Mouse (Mus musculus) gastrocnemius, adult 2 months (tissue): ENCODE measurements around the gene Gnpat. TPM values are rescaled to one million over a fixed set of nuclear protein-coding genes. Genes with fewer than 3 reads are reported as not detected.

Experiments
- DNase-seq: peaks from one replicate; pipeline ENCODE4 v3.0.0; 2022
- H3K27ac ChIP-seq: fragments of 200-600 bp; 2 replicates; pipeline ENCODE4 v1.8.1; 2022; ENCODE audit warnings: mild to moderate bottlenecking
- H3K4me3 ChIP-seq: fragments of 200-600 bp; 2 replicates; pipeline ENCODE4 v1.8.1; 2022; ENCODE audit warnings: mild to moderate bottlenecking, moderate library complexity
- CTCF ChIP-seq: fragments of 200-600 bp; IDR thresholded peaks from 2 replicates; pipeline ENCODE4 v1.8.1; 2022; ENCODE audit warnings: antibody characterized with exemption, mild to moderate bottlenecking, moderate library complexity
- intact Hi-C: fragments of 180-260 bp; cut with DNase I; formaldehyde crosslinking; loops from one replicate; pipeline ENCODE4 v1.15.1; 2025
- total RNA-seq, 2 experiments: library from RNA; stranded (reverse); gene quantifications; 2 replicates each; pipeline ENCODE4 v1.2.3; 2021

Gene Gnpat
- total RNA-seq, 2 experiments from 2014 or later: 157 to 173 TPM

DNA sequence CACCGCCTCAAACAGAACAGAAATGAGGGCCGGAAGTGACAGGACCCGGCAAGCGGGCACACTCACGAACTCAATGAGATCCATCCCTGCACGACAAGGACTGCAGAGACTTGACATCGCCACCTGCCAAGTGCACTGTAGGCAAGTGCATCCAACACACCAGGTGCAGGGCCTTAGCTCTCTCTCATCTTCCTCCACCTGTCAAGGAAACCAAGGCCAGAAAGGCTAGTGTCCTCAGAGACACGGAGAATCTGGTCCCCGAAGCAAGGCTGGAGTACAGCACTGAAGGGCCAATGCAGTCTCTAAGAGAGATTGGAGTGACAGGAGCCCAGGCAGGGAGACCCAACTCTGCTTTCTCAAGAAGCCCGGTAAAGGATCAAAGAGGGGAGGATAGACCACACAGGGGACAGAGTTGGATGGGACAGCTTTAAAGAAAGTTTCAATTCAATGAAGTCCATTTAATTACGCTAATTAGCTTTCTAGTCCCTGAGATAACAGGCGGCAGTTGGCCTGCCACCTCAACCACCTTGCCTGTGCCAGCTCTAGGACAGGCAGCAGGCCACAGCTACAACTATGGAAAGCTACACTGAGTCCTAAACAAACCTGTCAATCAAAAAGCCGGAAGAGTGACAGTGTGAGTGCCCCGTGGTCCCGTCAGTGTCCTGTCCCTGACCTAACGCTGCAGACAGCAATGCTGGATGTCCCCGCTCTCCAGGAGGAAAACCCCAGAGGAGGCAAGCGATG lies 55.1 kb downstream of the Gnpat start:
- no peak for TF ChIP-seq CTCF
- no peak for DNase-seq
- intact Hi-C loops: no loop called here
- peak overlapping the region; percentile 61 for H3K27ac ChIP-seq
- no peak overlapping the region for H3K4me3 ChIP-seq

DNA sequence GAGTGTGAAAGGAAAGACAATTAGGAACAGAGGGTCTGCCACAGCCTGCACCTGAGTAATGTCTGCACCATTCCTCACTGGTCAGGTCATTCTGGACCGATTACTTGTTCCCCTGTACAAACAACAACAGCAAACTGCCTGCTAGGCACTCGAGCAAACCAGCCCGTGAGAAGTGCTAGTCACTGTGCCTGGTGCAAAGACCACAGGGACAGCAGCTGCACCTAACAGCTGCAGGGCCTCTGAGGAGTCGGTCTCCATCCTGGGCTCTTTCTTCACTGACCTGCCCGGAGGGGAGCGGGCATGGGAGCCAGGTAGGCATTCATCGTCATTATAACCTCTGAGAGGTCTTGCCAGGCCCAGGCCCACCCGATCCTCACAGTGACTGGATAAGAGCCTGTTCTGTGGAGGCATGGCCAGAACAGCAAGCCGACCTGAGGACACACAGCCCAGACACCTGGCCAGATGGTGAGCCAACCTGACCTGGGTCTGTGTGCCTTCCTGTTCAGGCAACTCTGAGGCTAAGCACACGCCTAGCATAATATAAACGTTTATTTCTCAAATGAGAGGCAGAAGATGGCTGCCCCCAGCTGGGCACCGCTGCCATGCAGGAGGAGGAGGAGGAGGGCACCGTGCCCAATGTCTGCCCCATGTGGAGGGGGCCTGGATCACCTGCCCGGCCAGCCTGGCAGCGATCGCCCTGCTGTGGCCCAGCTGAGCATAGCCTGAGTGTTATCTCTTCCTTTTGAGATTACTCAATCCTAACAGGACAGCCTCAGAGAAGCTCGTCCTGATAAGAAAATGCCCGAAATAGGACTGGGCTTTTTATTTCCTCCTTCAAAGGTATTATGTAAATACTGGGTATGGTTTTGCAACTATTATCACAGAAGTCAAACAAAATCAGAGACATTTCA lies 58.8 kb downstream of the Gnpat start:
- DNase-seq: peak; percentile 77
- TF ChIP-seq CTCF: peak; percentile 39; the same call in 1 of the 2 replicates
- peak overlapping the region; percentile 21; the same call in 1 of the 2 replicates for H3K4me3 ChIP-seq
- intact Hi-C loops: no loop called here
- H3K27ac ChIP-seq: peak overlapping the region; percentile 93

DNA sequence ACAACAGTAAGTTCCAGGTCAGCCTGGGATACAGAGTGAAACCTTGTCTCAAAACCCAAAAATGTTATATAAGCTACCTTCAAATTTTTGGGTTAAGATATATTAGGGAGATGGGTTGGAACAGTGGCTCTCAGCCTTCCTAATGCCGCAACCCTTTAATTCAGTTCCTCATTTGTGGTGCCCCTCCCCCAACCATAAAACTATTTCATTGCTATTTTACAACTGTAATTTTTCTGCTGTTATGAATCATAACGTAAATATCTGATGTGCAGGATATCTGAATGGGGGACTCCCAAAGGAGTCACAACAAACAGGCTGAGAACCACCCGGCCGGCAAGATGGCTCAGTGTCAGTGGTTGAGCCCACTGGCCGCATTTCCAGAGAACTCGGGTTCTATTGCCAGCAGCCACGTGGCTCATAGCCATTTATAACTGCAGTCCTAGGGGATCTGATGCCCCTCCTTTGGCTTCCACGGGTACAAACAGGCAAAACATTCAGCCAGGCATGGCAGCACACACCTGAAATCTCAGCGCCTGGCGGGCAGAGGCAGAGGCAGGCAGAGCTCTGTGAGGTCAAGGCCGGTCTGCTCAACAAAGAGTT lies 59.8 kb downstream of the Gnpat start:
- intact Hi-C loops: no loop called here

DNA sequence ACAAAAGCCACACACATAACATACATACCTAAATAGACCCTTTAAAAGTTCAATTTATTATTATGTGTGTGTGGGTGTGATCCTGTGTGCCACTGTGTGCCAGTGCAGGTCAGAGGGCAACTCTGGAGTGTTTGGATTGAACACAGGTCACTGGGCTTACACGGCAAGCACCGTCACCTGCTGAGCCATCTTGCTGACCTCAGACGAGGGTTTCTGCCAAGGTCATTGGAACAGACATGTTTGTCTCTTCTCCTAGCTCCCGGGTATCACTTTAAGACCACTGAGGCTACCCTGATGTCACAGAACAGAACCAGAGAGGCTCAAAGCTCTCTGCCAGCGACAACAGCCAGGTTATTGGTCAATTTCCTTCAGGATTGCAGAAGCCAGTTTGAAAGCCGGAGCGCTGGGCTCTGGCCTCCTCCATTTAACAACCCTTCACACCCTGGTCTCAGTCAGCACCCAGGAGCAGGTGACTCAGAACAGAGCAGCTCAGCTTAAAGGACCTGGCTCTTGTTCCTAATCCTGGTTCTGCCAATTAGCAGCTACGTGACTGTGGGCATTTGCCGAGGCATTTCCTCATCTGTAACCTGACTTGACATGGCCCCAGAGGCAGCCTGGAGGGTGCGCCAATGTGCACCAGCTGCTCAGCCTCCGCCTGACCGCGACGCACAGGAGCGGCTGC lies 61.3 kb downstream of the Gnpat start:
- no peak for TF ChIP-seq CTCF
- intact Hi-C loops: no loop called here
- Histone ChIP-seq H3K4me3 (peak overlapping the region; percentile 36), H3K27ac (peak overlapping the region; percentile 93)
- DNase-seq: peak; percentile 89

More for the DNA sequence above, 59.8 kb downstream of the Gnpat start:
- no peak for DNase-seq
- peak overlapping the region; percentile 13; the same call in 1 of the 2 replicates for H3K4me3 ChIP-seq
- no peak for TF ChIP-seq CTCF
- H3K27ac ChIP-seq: peak overlapping the region; percentile 93

DNA sequence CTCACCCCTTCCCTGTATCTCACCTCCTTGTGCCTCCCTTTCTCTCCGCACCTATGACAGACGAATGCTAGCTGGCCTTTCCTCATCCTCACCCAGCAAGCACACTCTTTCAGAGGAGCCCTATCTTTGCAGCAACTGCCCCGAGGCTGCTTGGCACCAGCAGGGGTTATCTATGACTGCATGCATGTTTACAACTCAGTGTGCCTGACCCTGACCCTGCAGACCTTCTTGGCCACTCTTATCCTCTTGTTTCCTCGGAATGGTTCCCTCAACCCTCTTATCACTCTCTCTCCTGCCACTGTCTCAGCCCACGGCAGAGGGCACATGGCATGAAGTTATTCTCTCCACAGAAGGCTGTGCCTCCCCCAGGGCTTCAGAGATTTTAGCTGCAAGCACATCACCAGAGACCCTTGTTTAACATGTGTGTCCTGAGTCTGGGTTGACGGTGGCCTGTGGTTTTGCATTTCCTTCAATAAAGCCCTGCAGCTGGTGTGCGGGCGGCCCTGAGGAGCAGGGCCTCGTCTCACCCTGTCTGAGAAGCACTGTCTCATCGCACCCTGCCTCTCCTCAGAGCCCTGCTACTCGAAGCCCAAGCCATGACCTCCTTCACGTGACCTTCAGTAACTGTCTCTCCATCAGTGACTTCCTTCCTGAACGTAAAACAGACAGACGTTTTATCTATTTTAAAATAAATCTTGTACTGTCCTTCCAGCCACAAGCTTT lies 62.9 kb downstream of the Gnpat start:
- Histone ChIP-seq H3K4me3 (no peak overlapping the region), H3K27ac (peak overlapping the region; percentile 93)
- intact Hi-C loops: no loop called here
- no peak for DNase-seq
- no peak for TF ChIP-seq CTCF

DNA sequence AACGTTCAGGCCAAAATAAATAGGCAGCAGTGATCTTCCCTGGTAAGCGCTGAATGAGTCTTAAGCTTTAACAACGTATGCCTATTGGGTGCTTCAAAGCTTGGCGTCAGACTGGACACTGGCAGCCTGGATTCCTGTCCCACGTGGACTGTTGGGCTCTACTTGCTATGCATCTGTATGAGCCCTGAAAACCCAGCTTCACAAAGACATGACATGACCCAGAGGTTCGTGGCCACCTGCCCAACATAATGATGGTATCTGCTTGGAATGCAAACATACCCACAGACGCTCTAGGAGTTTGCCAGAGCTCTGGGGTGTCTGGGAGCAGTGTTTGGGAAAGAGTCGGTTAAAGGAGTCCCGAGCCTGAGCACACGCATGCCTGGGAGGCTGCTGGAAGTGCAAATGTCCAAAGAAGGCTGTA lies 63.5 kb downstream of the Gnpat start:
- intact Hi-C loops: no loop called here
- Histone ChIP-seq H3K4me3 (0 out of 2 replicates have a peak overlapping the region, but pooled peaks have one; percentile 2), H3K27ac (peak overlapping the region; percentile 93)
- DNase-seq: peak; percentile 65
- no peak for TF ChIP-seq CTCF

DNA sequence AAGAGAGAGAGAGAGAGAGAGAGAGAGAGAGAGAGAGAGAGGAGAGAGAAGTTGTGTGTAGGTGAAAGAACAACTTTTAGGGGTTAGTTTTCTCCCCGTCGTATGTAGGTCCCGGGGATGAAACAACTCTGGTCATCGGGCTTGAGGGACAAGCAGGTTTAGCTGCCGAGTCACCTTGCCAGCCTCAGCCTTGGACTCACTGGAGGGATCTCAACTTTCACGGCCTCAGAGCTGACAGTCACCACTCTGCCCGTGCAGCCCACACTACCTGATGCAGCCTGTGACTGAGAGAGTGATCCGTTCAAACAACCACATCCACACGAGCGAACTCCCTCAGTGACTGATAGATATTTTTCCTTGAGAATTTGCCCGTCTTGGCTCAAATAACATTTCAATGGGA lies 66.2 kb downstream of the Gnpat start:
- intact Hi-C loops: no loop called here
- Histone ChIP-seq H3K4me3 (no peak overlapping the region; the same call in 1 of the 2 replicates), H3K27ac (peak overlapping the region; percentile 93)
- peak; percentile 82 for DNase-seq
- no peak for TF ChIP-seq CTCF

DNA sequence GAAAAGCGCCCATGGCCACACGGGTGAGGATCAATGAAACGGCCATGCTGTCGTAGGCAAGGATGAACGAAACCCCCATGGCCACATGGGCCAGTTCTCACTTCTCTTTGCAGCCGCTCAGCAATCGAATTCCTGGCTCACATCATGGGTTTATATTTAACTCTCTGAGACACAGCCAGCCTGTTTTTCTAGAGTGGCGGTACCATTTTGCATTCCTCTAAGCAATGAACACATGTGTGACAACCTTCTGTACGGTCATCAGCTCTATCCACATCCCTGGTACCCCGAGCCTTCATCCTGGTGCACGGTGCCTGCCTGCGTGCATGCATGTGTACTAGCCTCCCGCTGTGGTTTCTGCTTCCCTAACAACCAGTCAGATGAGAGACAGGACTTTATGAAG lies 67.3 kb downstream of the Gnpat start:
- no peak for TF ChIP-seq CTCF
- Histone ChIP-seq H3K4me3 (peak overlapping the region; percentile 21), H3K27ac (peak overlapping the region; percentile 93)
- peak; percentile 53 for DNase-seq
- intact Hi-C loops: no loop called here

DNA sequence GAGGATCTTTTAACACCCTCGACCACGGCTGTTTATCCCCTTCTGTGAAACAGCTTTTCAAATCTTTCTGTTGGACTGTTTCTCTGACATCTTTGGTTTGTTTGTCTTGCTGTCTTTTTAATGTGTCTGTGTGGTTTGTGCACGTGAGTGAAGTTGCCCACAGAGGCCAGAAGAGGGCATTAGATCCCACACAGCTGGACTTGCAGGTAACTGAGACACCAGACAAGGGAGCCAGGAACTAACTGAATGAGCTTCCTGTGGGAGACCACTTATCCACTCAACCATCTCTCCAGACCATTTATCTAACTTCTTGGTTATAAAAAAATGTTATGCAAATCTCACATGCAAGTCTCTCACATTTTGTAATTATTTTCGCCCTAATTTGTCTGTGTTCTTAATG lies 67.8 kb downstream of the Gnpat start:
- Histone ChIP-seq H3K4me3 (no peak overlapping the region), H3K27ac (peak overlapping the region; percentile 93)
- no peak for DNase-seq
- peak; percentile 43 for TF ChIP-seq CTCF
- intact Hi-C loops: no loop called here

DNA sequence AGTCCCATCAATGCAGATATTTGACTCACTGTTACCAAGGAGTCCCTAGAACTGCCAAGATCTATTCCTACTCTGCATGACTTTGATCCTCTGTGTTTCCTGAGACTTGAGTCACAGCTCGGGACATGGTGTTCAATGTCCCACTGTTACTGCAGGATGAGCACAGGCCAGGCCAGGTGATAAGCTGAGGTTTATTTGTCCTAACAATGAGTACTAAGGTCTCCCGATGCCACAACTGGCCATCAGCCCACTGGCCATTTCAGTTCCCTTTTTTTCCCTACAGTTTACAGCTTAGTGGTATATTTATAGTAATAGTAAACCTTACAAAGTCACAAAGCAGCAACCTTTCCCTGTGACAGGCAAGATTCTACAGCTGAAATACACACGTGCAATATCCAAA lies 69.6 kb downstream of the Gnpat start:
- no peak for TF ChIP-seq CTCF
- H3K27ac ChIP-seq: peak overlapping the region; percentile 93
- no peak for DNase-seq
- intact Hi-C loops: no loop called here
- H3K4me3 ChIP-seq: no peak overlapping the region

DNA sequence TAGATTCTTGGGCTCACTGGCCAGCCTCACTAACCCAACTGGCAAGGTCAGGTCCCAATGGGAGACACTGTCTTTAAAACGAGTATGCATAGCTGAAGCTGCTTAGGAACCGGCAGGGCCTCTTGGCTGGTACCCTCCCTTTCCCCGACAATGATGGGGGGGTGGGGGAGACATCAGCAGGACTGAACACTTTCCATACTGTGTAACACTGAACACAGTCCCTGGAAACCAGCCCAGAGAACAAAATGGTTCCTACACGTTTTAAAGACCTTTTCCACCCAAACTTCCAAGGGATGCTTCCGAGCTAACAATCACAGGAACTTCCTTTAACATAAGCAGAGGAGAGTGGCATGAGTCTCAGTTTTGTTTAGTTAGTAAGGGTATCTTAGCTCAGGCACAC lies 72.3 kb downstream of the Gnpat start:
- DNase-seq: no peak
- intact Hi-C loops: no loop called here
- H3K27ac ChIP-seq: peak overlapping the region; percentile 59

DNA sequence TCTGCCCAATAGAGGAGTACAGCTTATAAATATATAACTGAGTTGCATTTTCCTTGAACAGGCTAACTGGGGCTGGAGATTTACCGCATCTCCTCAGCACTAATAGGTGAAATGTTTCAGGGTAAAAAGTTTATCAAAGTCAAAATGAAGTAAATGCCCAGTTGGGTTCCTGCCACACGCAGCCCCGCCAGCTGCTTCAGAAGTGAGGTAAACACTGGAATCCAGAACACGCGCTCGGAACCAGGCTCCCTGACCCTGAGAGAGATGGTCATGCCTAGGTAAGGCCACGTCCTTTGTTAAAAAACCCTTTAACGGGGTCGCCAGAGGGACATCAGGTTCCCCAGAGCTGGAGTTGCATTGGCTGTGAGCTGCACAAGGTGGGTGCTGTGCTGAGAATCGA lies 73.9 kb downstream of the Gnpat start:
- intact Hi-C loops: no loop called here
- Histone ChIP-seq H3K4me3 (no peak overlapping the region), H3K27ac (peak overlapping the region; percentile 90)
- no peak for DNase-seq
- no peak for TF ChIP-seq CTCF

More for the DNA sequence above, 72.3 kb downstream of the Gnpat start:
- no peak for TF ChIP-seq CTCF
- no peak overlapping the region for H3K4me3 ChIP-seq
